Comparison of ENCODE assay signal across 11 mouse cellular contexts in genomic region chr5:117281536-117281935, GRCm38 (mm10). TPM values are rescaled to one million over a fixed set of nuclear protein-coding genes. Genes with fewer than 3 reads are reported as not detected.
A peak's percentile ranks its signal among the peaks of the same experiment; 100 is the strongest.
DNase-seq lines count a peak whose midpoint lies in the region; ATAC-seq and TF ChIP-seq lines count a peak whose summit lies in the region.
"Had no signal": no experiment of that assay in that cellular context is flagged by ENCODE, and none has a peak within 500 bp of the region (broad histone marks: within the 10 kb centered on the region; RNA-seq: fewer than 3 reads in every experiment).

No protein-coding gene starts in this region.

- peak; percentile 47 for DNase-seq in kidney, adult 9 months
- no peak for DNase-seq in kidney, adult 18-20 months
- DNase-seq in testis, postnatal 14 days (ENCODE audit: low spot score): no peak
- DNase-seq in R1 (ENCODE audit: low read depth, low spot score): peak; percentile 35
- DNase-seq in stomach, postnatal 0 days (ENCODE audit: low spot score): peak; percentile 54
- DNase-seq: gastrocnemius, postnatal 25 days; left cerebral cortex, postnatal 4 days; lung, postnatal 10 days had no signal

- H3K36me3 ChIP-seq in testis, adult 2 months (ENCODE audit: control insufficient read depth, insufficient read depth, low read length): peaks cover 2% of the 10 kb centered on the region
- peaks cover 7% of the 10 kb centered on the region for H3K36me3 ChIP-seq in stomach, postnatal 0 days (ENCODE audit: control insufficient read depth, insufficient read depth, low read length)
- H3K36me3 ChIP-seq in neural tube, embryonic 15.5 days: peaks cover 31% of the 10 kb centered on the region

- peak; percentile 26; the same call in 1 of the 2 replicates for TF ChIP-seq CTCF in testis, adult 2 months (IDR thresholded peaks at IDR 0.05; ENCODE audit: control insufficient read depth, insufficient read depth, insufficient replicate concordance, low read depth, low read length)
- TF ChIP-seq CTCF in stomach, postnatal 0 days (IDR thresholded peaks at IDR 0.05; ENCODE audit: low read depth): peak; percentile 65

- TF ChIP-seq POLR2A in testis, adult 2 months (IDR thresholded peaks at IDR 0.05; ENCODE audit: control insufficient read depth, low read depth, low read length): no peak

- no peak for ATAC-seq in stomach, postnatal 0 days (ENCODE audit: low FRiP score, low TSS enrichment)
- ATAC-seq in frontal cortex, adult (ENCODE audit: low TSS enrichment): no peak
- ATAC-seq in neural tube, embryonic 15.5 days (ENCODE audit: low FRiP score): no peak

- no peak for TF ChIP-seq EP300 in stomach, postnatal 0 days (optimal IDR thresholded peaks at IDR 0.05)

- peaks cover 5% of the 10 kb centered on the region for H3K4me1 ChIP-seq in testis, adult 2 months (ENCODE audit: control insufficient read depth, insufficient read depth, low read length)
- no peaks in the 10 kb centered on the region for H3K4me1 ChIP-seq in stomach, postnatal 0 days (replicated peaks; ENCODE audit: control insufficient read depth, insufficient read depth)
- H3K4me1 ChIP-seq in neural tube, embryonic 15.5 days: peaks cover 27% of the 10 kb centered on the region

- no peak overlapping the region for H3K4me2 ChIP-seq in stomach, postnatal 0 days (replicated peaks; ENCODE audit: low read depth)
- H3K4me2 ChIP-seq in neural tube, embryonic 15.5 days: no peak overlapping the region

- no peak overlapping the region for H3K4me3 ChIP-seq in testis, adult 2 months (ENCODE audit: control insufficient read depth, low read depth, low read length)
- H3K4me3 ChIP-seq in stomach, postnatal 0 days (ENCODE audit: low read depth, low read length): no peak overlapping the region
- no peak overlapping the region for H3K4me3 ChIP-seq in neural tube, embryonic 15.5 days (replicated peaks)

- H3K9ac ChIP-seq in stomach, postnatal 0 days (ENCODE audit: low read length): no peak overlapping the region
- no peak overlapping the region for H3K9ac ChIP-seq in neural tube, embryonic 15.5 days (replicated peaks)

- H3K27ac ChIP-seq in testis, adult 2 months (ENCODE audit: control insufficient read depth, insufficient read depth, low read depth, low read length): no peak overlapping the region
- H3K27ac ChIP-seq in stomach, postnatal 0 days (replicated peaks): no peak overlapping the region; the same call in 1 of the 2 replicates
- H3K27ac ChIP-seq in neural tube, embryonic 15.5 days (replicated peaks): no peak overlapping the region

- H3K9me3 ChIP-seq in stomach, postnatal 0 days (ENCODE audit: control insufficient read depth, low read length): no peaks in the 10 kb centered on the region
- H3K9me3 ChIP-seq in neural tube, embryonic 15.5 days (replicated peaks): no peaks in the 10 kb centered on the region

- WGBS in stomach, postnatal 0 days: 83% methylated on average over 10 of the region's 10 CpGs
- WGBS in neural tube, embryonic 15.5 days: 94% methylated on average over 10 of the region's 10 CpGs

- no peaks in the 10 kb centered on the region for H3K27me3 ChIP-seq in testis, adult 2 months (ENCODE audit: control insufficient read depth, insufficient read depth, low read length)
- no peaks in the 10 kb centered on the region for H3K27me3 ChIP-seq in stomach, postnatal 0 days (ENCODE audit: control insufficient read depth, insufficient read depth, low read length)
- H3K27me3 ChIP-seq in neural tube, embryonic 15.5 days (replicated peaks): no peaks in the 10 kb centered on the region

RNA-seq across cellular contexts. Expression of gene Pebp1, which starts 5.9 kb away (rescaled TPM):
- 3,275 and 4,574 TPM in 2 replicates for polyA plus RNA-seq in testis, adult 2 months (2012; rRNA removed)
- polyA plus RNA-seq in stomach, postnatal 0 days (2015; fragmentation: Nextera tagmentation; extraction: Ambion mirVana): 394 and 400 TPM in 2 replicates
- 1,021 and 1,056 TPM in 2 replicates for polyA plus RNA-seq in neural tube, embryonic 15.5 days (2015; fragmentation: Nextera tagmentation; extraction: Ambion mirVana)

RNA-seq across cellular contexts. Expression of gene Vsig10, which starts 37.3 kb away (rescaled TPM):
- polyA plus RNA-seq in testis, adult 2 months (2012; rRNA removed): 13.0 and 16.6 TPM in 2 replicates
- 9.9 and 13.0 TPM in 2 replicates for polyA plus RNA-seq in stomach, postnatal 0 days (2015; fragmentation: Nextera tagmentation; extraction: Ambion mirVana)
- 1.8 and 2.5 TPM in 2 replicates for polyA plus RNA-seq in neural tube, embryonic 15.5 days (2015; fragmentation: Nextera tagmentation; extraction: Ambion mirVana)

Comparison
In these comparisons a context has a peak if more than half of its experiments do, and no peak if none do; other contexts are left out.
1. DNase-seq: peak in kidney, adult 9 months (single experiment), R1 (single experiment) and stomach, postnatal 0 days (single experiment); none in kidney, adult 18-20 months (single experiment) and testis, postnatal 14 days (single experiment).